Mouse (Mus musculus) midbrain, embryonic 16.5 days (tissue): ENCODE results near the gene Prp2. TPM values are rescaled to one million over a fixed set of nuclear protein-coding genes. Genes with fewer than 3 reads are reported as not detected.
"Not testable (repeated sequence)": the region's sequence is repeated elsewhere in the genome, so short reads cannot be mapped to it uniquely, and the experiment has no call there.

ENCODE experiments used
- ATAC-seq: fragments of 200-750 bp; cut with Nextera tagmentation; 2 replicates; pipeline ENCODE4 v1.8.0; 2017; ENCODE audit warnings: moderate TSS enrichment
- H3K27ac ChIP-seq: fragments of 300-500 bp; sonication (generic); 2 replicates; pipeline ENCODE4 v1.5.1; 2014; ENCODE audit warnings: mild to moderate bottlenecking, low read length, mixed read lengths
- H3K27me3 ChIP-seq: fragments of 300-500 bp; sonication (generic); 2 replicates; pipeline ENCODE4 v1.6.1; 2014; ENCODE audit warnings: low read depth, low read length, mixed read lengths; ENCODE audit not compliant: control insufficient read depth, insufficient read depth
- H3K36me3 ChIP-seq: fragments of 300-500 bp; sonication (generic); 2 replicates; pipeline ENCODE4 v1.6.1; 2014; ENCODE audit warnings: mild to moderate bottlenecking, low read length, moderate library complexity, mixed read lengths; ENCODE audit not compliant: control insufficient read depth, insufficient read depth
- H3K4me1 ChIP-seq: fragments of 300-500 bp; sonication (generic); 2 replicates; pipeline ENCODE4 v1.6.1; 2014; ENCODE audit warnings: mild to moderate bottlenecking, low read length, mixed read lengths; ENCODE audit not compliant: control insufficient read depth, insufficient read depth
- H3K4me2 ChIP-seq: fragments of 300-500 bp; sonication (generic); 2 replicates; pipeline ENCODE4 v1.6.1; 2014; ENCODE audit warnings: mild to moderate bottlenecking, low read length, mixed read lengths
- H3K4me3 ChIP-seq: fragments of 300-500 bp; sonication (generic); 2 replicates; pipeline ENCODE4 v1.5.1; 2014; ENCODE audit warnings: low read depth, mild to moderate bottlenecking, low read length, moderate library complexity, mixed read lengths
- H3K9ac ChIP-seq: fragments of 300-500 bp; sonication (generic); 2 replicates; pipeline ENCODE4 v1.6.1; 2014; ENCODE audit warnings: low read depth, low read length, mixed read lengths
- H3K9me3 ChIP-seq: fragments of 300-500 bp; sonication (generic); replicated peaks from 2 replicates; pipeline ENCODE4 v1.6.1; 2014; ENCODE audit warnings: mild to moderate bottlenecking, low read length, mixed read lengths; ENCODE audit not compliant: control insufficient read depth, poor library complexity, severe bottlenecking
- WGBS: fragments of 180-500 bp; shearing (Covaris S2); extraction: QIAGEN DNeasy Blood & Tissue Kit; methylation state at CpG from one replicate; pipeline ENCODE4 v1.1.7; 2014; 5-methylcytosine and 5-hydroxymethylcytosine counted together
- polyA plus RNA-seq: library from polyadenylated mRNA; unstranded; fragments of >200 nt; fragmentation: Nextera tagmentation; extraction: Ambion mirVana; gene quantifications from 2 replicates; pipeline ENCODE4 v1.2.1, GENCODE M21; 2015

Gene Prp2
- not detected in 2 replicates for polyA plus RNA-seq

DNA sequence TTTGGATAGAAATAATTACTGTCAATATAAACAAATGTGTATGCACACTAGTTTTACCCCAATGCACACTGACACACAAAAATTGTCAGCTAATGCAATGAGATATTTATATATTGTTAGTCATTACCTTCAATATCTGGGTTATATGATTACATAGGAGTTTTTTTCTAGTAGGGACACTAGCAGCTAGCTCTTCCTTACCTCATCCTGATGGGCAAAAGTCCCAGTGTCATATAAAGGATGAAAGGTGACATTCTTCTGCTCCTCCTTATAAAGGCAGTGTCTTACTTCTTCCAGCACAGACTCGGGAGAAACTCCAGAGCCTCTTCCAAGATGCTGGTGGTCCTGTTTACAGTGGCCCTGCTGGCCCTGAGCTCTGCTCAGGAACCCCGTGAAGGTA, at the start of gene Prp2:
Prp2 (plus strand) TSS at position 301 of the 400 bp plus-strand sequence.
- H3K4me1 ChIP-seq, H3K27ac ChIP-seq, H3K36me3 ChIP-seq, H3K4me3 ChIP-seq, H3K27me3 ChIP-seq, H3K9ac ChIP-seq, H3K4me2 ChIP-seq, ATAC-seq, H3K9me3 ChIP-seq: not testable (repeated sequence)
- 67% methylated on average over 2 of the region's 2 CpGs for WGBS

- H3K4me3 ChIP-seq, H3K4me2 ChIP-seq, H3K9ac ChIP-seq, H3K36me3 ChIP-seq, H3K9me3 ChIP-seq, H3K4me1 ChIP-seq, H3K27me3 ChIP-seq, H3K27ac ChIP-seq, ATAC-seq: not testable (repeated sequence)
- 84% methylated on average over 1 of the region's 1 CpGs for WGBS
Measured at GRCm38 (mm10) chr6:132569509-132569908, 26.2 kb upstream of the Prp2 start, which contains the start of gene Prh1. TSS of gene Prh1 (plus strand) at chr6:132569809.

- Histone ChIP-seq H3K4me3 (no peak overlapping the region), H3K27ac (no peak overlapping the region), H3K4me2 (no peak overlapping the region), H3K9ac (no peak overlapping the region), H3K4me1 (no peaks in the 10 kb centered on the region), H3K9me3 (no peaks in the 10 kb centered on the region), H3K36me3 (no peaks in the 10 kb centered on the region), H3K27me3 (no peaks in the 10 kb centered on the region)
- ATAC-seq, result no peak
Measured at GRCm38 (mm10) chr6:132649399-132649798, 53.7 kb downstream of the Prp2 start.

Other genes with a start within 250 kb of the Prp2 start
- gene Gm8882, start 231.8 kb upstream of the Prp2 start, polyA plus RNA-seq, result not detected in 2 replicates
- gene Prh1, start 26.1 kb upstream of the Prp2 start, polyA plus RNA-seq, result not detected in 2 replicates
- gene A630073D07Rik, start 55.6 kb downstream of the Prp2 start, polyA plus RNA-seq, result not detected in 2 replicates
- gene Tas2r120, start 61.0 kb downstream of the Prp2 start, polyA plus RNA-seq, result not detected in 2 replicates
- gene Tas2r121, start 105.1 kb downstream of the Prp2 start, polyA plus RNA-seq, result not detected in 2 replicates
- gene Tas2r122, start 116.0 kb downstream of the Prp2 start, polyA plus RNA-seq, result not detected in 2 replicates
- gene Tas2r115, start 142.1 kb downstream of the Prp2 start, polyA plus RNA-seq, result not detected in 2 replicates
- not detected in 2 replicates for gene Tas2r124, start 158.8 kb downstream of the Prp2 start, polyA plus RNA-seq
- gene Tas2r102, start 166.2 kb downstream of the Prp2 start, polyA plus RNA-seq, result not detected in 2 replicates
- gene Tas2r136, start 182.2 kb downstream of the Prp2 start, polyA plus RNA-seq, result not detected in 2 replicates
- not detected in 2 replicates for gene Tas2r117, start 206.9 kb downstream of the Prp2 start, polyA plus RNA-seq